Mouse (Mus musculus) cerebral cortex, adult 2 months (tissue): ENCODE data around the gene Cdkn1b.

Experiments
- WGBS: fragments of 180-500 bp; shearing (Covaris S2); methylation state at CpG from one replicate; pipeline ENCODE4 v1.1.7; 2018; 5-methylcytosine and 5-hydroxymethylcytosine counted together

The Cdkn1b gene

DNA sequence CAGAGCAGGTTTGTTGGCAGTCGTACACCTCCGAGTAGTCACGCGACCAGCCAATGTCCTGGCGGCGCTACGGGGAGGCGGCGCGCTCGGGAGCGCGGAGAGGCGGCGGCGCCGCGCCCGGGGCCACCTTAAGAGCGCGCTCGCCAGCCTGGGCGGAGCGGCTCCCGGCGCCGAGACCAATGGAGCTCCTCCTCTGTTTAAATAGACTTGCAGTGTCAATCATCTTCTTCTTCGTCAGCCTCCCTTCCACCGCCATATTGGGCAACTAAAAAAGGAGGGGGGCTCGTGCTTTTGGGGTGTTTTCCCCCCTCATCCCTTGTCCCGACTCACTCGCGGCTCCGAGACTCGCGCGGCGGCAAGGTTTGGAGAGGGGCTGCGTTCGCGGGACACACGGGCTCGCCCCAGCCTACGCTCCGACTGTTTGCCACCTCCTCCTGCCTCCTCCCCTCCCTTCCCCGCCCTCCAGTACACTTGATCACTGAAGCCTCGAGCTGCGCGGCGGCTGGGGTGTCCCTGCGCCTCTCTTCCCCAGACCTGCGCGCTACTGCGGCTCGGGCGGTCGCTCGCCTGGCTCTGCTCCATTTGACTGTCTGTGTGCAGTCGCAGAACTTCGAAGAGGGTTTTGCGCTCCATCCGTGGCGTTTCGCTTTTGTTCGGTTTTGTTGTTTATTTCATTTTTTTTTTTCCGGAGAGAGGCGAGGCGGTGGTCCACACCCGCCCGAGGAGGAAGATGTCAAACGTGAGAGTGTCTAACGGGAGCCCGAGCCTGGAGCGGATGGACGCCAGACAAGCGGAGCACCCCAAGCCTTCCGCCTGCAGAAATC is at the start of gene Cdkn1b:
TSS of gene Cdkn1b (plus strand) at position 212 of the 824 bp plus-strand sequence.
- under 1% methylated on average over 77 of the region's 77 CpGs for WGBS

DNA sequence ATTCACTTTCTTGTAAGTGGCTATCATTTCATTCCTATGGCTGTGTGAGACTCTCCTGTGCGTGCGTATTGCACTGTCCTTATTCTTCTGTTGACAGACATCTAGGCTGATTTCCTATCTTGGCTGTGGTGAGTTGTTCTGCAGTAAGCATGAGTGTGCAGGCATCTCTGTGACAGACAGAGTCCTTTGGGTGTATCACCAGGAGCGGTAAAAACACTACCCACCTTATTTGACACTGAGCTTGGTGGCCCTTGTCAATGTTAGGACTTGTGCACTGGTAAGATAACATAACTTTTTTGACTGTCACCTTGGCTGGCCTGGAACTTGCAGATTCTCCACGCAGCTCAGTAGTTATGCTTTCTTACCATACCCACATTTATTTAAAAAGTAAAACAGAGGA is 49.3 kb upstream of the Cdkn1b start:
- WGBS = 79% methylated on average over 4 of the region's 4 CpGs

DNA sequence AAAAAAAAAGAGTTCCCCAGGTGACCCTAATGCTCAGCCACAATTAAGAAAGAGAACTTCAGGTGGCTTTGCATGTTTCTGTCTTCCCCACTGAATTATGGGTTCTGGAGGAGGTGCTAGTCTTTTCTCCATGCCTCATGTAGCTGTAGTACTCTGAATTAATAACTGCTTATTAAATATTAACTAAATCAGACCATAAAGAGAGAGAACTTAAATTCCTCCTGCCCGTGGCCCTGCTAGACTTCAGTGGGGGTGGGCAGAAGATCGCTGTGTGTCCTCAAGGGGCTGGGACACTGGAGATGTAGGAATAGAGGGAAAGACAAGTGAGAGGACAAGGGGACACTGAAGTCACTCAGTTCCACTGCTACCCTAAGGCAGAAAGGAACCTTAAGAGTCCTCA is 48.0 kb upstream of the Cdkn1b start:
- WGBS = 87% methylated on average over 2 of the region's 2 CpGs

DNA sequence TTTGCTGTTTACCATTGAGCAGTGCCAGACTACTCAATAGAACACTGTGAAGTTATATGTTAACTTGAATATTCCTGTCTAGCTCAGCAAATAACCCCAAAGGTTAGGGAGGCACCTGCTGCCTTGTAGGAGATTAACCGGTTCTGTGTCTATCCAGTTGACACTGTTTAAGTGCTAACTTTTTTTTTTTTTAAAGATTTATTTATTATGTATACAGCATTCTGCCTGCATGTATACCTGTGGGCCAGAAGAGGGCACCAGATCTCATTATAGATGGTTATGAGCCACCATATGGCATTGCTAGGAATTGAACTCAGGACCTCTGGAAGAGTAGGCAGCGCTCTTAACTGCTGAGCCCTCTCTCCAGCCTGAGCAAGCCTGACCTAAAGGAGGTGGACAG is 47.2 kb upstream of the Cdkn1b start:
- 81% methylated on average over 2 of the region's 2 CpGs for WGBS

DNA sequence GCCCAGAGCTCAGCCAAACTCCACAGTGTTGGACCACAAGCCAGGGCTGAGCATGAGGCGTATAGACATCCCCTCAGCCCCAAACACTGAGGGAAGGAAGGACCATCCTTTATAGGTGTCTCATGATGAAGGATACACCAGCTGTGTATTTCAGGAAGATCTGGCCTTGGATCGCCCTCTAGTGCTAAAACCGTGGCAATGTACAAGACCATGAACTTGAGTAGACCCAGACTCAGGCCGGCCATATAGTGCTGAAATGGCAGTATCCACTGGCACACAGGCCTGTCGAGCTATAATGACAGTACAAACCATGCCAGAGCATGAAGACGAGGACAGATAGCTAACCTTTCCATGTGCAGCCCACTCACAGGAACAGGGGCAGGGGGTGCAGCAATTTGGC is 43.4 kb upstream of the Cdkn1b start:
- 69% methylated on average over 6 of the region's 6 CpGs for WGBS

DNA sequence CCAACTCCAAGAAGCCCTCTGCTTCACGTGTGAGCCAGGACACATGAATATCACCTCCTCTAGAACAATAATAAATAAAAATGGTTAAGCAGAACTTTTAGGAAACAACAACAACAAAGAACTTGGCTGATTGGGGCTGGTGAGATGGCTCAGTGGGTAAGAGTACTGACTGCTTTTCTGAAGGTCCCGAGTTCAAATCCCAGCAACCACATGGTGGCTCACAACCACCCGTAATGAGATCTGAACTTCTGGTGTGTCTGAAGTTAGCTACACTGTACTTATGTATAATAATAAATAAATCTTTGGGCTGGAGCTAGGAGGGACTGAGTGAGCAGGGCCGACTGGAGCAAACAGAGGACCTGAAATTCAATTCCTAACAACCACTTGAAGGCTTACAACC is 42.9 kb upstream of the Cdkn1b start:
- 87% methylated on average over 4 of the region's 4 CpGs for WGBS

DNA sequence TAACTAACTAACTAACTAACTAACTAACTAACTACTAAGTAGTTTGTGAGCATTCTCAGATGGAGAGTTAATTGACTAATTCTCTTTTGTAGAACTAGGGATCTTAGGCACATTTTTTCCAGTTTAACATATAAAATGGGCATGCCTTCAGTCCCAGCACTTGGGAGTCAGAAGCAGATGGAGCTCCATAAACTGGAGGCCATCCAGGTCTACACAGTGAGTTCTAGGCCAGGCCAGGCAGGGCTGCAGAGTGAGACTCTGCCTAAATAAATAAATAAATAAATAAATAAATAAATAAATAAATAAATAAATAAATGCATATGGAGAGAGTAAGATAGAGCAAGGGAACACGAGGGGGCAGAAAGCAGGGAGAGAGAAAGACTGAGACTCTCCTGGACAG is 42.3 kb upstream of the Cdkn1b start:
- 76% methylated on average over 1 of the region's 1 CpGs for WGBS

DNA sequence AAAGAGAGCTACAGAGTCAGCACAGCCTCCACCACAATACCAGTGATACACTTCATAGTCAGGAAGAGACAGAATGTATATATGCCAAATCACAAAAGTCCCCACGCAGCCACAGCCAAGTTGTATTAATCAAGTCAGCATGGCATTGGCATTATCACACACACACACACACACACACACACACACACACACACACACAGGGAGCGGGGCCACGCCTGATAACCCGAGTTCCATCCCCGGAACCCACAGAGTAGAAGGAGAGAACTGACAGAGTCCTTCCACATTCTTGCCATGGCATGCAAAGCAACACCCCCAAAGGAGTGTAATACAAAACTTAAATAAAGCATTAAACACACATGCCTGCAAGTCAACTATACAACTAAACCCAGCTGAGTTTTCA is 40.6 kb upstream of the Cdkn1b start:
- 79% methylated on average over 5 of the region's 5 CpGs for WGBS

DNA sequence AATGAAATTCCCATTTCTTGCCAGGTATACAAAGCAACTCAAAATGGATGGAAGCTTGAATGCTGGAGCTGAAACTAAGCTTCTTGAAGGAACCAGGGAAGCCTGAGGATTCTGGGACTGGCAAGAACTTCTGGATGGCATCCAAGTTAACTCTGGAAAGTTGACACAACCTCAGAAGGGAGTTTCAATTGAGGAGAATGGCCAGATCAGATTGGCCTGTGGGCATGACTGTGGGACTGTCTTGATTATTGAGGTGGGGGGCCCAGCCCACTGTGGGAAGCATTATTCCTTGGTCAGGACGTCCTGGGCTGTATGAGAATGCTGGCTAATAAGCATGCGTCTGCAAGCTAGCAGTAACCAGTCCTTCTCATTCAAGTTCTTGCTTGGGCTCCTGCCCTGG is 40.2 kb upstream of the Cdkn1b start:
- 49% methylated on average over 2 of the region's 2 CpGs for WGBS

DNA sequence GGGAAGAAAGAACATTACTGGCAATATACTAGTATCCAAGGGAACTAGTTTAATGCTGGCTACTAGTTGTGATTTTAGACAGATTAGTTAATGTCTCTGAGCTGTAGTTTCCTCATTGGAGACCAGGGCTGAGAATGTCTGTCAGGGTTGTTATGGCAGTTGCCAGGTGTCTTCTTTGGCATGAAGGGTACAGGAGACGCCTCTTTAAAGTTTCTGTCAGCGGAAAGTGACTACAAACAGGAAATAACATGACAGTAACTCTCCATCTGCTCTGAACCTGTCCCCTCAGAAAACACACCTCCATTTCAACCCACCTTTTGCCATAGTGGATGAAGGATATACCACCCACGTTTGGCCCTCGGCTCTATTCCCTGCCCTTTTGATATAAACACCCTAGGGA is 36.5 kb upstream of the Cdkn1b start:
- WGBS = 78% methylated on average over 4 of the region's 4 CpGs

DNA sequence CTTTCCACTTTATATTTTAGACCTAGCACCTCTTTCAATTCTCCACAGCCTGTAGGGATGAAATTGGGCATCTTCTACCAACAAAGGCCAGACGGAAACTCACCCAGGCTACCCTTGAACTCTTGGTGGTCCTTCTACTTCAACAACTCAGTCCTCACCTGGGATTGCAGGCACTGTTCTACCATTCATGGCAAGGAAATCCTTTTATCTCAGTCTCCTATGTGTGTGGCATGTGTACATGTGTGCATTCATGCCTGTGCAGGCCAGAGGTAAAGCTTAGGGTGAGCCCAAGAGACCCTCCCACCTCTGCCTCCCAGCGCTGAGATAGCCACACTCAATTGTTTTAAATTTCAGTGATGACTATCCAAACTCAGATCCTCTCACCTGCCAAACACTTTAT is 34.7 kb upstream of the Cdkn1b start:
- 92% methylated on average over 2 of the region's 2 CpGs for WGBS

DNA sequence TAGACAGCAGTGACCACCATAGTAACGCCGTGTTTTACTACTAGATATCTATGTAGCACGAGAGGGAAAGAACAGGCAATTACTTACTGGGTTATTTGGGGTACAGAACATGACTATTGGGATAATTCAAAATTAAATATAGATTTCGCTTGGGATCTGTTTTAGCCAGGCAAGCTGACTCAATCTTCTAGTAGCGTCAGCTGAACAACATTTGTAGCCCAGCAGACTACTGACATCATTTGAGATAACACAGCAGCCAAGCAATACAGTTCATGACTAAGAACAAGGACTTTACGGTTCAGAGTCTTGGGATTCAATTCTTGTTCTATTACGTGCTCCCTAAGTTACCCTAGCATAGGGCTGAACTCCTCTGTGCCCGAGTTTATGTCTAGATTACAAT is 33.7 kb upstream of the Cdkn1b start:
- 29% methylated on average over 8 of the region's 8 CpGs for whole genome bisulfite sequencing

DNA sequence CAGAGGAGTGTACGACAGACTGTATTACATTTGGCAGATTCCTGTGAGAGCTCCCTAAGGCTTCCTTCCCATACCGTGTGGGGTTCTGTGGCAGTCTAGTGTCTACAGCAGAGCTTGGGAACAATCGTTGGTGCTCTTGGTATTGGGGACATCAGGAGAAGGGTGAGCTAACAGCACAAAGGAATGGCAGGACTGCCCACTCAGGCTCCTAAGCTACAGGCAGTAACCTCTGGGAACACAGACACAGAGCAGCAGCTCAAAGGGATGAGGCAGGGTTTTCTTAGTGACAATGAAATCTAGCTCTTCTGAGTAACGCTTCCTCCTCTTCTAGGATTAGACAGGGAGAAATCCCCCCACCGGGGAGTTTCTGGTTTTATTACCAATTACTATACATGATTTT is 33.2 kb upstream of the Cdkn1b start:
- WGBS = 11% methylated on average over 5 of the region's 5 CpGs

DNA sequence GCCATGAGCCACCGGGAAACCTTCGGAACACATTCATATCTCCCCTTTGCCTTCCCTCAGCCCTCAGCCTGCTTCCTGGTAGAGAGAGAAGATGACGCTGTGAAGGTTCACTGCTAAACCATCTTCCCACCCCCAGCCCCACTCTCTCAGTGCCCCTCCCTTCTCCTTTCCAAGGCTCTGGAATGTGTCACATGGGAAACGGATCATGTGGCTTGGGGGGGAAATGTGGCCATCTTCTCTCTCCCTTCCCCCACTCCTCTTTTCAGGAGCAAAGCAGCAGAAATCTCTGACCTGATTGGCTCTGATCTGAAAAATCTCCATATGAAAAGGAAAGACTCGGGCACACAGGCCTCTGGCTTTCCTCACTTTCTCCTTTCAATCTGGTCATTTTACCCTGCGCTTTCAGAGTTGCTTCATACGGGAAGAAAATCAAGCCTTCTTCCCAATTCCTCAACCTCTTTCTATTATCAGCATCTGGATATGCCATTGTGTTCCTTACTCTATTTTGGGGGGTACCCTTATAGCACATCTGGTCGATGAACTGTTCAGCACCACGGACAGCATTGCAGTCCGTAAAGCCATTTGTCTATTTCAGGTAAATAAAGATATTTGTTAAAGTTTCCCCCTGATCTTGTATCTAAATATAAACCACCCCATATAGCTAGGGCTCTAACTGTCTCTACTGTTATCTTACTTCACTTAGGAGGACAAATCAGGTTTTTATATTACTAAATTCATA is 32.3 kb upstream of the Cdkn1b start:
- WGBS = 2% methylated on average over 10 of the region's 10 CpGs

DNA sequence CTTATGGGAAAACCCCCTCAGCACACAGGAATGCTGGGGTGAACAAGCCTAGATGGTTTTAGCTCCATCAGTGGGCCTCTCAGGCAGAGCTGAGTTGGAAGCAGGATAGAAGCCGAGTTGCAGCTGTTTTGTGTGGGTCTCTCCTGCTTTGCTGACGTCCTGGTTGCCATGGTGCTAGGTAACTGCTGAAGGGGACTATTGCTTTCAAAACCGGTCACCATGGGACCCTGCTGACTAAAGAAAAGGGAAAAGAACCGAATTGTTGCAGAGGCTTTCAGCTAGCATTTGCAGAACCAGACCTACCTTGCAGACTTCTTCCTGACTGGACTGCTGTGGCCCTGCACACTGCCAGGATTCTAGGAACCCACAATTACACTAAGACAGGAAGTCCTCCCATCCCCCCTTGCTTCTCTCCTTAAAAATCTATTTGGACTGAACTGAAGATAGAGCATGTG is 31.6 kb upstream of the Cdkn1b start:
- whole genome bisulfite sequencing = 7% methylated on average over 4 of the region's 4 CpGs

DNA sequence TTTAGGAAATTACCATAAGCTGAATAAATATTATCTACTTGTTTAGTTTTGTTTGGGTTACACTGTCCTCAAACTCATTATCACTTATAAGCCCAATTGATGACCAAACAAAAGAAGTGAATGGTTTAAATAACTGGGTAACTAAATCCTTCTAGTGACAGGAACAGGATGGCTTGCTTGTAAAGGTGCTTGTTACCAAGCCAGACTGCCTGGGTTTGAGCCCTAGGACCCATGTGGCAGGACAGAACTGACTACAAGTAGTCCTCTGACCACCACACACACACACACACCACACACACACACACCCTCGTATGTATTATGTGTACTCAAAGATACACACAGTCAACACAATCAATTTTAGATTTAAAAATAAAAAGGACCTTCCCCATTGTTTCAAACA is 30.4 kb upstream of the Cdkn1b start:
- WGBS = 97% methylated on average over 1 of the region's 1 CpGs

DNA sequence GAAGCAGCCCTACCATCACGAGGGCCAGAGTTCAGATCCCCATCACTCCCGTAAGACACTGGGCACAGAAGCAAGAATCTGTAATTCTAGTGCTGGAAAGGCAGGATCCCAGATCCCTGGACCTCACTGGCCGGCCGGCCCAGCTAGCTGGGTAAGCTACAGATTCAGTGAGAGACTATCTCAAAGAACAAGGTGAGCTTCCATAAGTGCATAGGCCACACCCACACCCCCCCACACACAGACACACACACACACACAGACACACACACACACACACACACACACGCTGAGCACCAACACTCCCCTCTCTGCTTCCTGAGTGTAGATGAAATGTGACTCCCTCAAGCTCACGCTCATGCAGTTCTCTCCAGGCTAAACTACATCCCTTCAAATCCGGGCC is 29.8 kb upstream of the Cdkn1b start:
- WGBS = 89% methylated on average over 7 of the region's 7 CpGs

DNA sequence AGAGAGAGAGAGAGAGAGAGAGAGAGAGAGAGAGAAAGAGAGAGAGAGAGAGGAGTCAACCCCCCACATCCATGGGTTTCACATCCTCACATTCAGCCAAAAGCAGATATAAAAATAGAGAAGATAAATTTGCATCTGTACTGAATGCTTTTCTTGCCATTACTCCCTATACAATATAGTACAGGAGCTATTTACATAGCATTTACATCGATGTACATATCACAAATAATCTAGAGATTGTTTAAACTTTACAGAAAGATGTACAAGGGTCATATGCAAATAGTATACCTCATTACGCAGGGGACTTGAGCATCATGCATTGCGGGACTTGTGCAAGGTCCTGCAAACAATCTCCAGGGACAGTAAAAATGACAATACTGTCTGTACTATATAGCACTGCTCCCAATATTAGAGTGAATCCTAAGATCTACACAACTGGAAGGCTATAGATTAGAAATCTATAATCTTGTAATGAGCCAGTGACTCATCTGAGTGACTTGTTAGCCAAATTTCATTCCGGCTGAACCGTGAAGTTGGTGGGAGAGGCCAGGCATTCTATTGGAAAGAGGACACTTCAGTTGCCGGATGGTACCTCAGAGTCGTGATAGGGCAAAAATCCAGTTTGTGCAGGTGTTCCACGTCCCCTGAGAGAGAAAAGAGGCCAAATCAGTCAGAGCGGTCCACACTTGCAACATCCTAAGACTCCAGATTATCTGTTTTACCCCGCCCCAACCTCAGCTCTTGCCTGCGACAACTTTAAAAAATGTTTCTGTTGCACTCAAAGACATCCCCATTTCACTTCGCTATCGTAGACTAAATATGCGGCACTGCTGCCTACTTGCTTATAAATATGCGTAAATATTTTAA is 23.4 kb upstream of the Cdkn1b start:
- 38% methylated on average over 15 of the region's 15 CpGs for WGBS

DNA sequence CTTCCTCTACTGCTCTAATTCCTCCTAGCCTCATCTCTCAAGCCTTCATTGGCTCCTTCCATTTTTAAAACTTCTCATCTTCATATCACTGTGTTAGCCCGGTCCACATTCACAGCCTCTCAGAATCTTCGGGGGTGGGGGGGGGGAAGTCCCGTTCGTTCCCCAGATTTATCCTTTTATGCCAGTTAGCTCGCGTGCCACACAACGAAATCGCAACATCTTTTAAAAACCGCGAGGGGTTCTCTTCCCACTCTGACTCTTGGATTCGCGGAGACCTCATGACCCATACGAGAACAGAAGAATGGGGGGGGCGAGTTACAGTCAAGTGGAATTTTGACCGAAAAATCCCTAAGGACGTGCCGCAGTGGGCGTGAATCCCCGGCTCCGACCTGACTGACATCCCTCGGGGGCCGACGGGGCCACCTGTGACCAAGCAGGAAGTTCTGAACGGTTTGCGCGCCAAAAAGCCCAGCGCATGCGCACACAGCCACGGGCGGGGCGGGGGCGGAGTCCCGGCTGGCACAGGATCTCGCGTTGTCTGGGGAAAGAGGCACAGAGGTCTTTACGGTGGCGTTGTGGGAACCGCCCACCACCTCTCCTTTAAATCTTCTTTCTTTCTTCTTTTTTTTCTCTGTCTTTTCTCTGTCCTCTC is 22.6 kb upstream of the Cdkn1b start:
- WGBS = 1% methylated on average over 38 of the region's 38 CpGs

DNA sequence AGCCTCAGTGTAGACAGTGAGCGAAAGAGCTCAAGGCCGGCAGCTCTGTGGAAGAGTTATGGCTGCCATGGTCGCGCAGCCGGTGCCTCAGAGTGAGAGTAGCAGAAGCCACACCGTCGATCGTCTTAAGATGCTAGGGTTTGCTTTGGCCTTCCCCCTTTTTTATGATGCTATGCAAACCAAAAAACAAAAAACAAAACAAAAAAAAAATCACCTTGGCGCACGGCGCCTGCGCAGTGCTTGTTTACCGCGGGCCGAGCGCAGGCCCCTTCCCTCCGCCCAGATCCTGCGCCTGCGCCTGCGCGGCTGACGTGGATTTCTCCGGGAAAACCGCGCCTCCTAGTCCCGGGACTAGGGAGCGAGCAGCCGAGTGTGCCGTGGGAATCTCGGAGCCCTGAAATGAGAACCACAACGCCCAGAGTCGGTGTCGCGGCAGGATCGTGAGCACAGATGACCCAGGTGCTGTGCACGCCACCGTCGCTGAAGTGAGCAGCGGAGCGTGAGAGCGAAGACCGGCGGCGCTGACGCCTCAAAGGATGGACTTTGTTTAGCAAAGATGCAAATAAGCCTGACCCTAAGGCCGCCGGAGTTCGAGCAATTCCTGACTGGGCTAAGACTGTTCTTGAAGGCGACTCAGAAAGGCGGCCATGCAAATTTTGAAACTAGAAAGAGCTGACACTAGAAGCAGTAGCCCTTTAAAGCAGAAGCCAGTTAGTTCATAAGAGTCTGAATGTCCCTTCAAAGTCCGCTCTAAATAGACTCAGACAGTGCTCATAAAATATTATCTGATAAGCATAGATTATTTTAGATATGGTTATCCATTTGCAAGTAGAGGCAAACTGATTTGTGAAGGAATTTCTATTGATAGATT is 21.9 kb upstream of the Cdkn1b start, which contains the start of gene Gpr19:
TSS of gene Gpr19 (minus strand) at position 484 of the 871 bp plus-strand sequence.
- WGBS = under 1% methylated on average over 51 of the region's 51 CpGs

DNA sequence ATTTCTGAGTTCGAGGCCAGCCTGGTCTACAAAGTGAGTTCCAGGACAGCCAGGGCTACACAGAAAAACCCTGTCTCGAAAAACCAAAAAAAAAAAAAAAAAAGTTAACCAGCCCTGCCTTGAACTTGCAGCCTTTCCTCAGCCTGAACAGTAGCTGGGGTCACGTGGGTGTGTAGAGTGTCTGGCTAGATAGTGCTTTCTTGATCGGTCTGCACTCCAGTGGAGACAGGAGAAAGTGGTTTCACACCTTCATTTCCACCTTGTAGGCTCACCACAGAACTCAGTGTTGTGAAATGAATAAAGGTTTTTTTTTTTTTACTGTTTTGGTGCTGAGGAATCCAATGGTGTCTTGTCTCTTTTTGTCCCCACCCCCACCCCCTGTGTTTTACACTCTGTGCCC is 16.8 kb upstream of the Cdkn1b start:
- WGBS = 88% methylated on average over 4 of the region's 4 CpGs
